Mouse (Mus musculus): ENCODE results near the gene Arhgef2. TPM values are rescaled to one million over a fixed set of nuclear protein-coding genes. Genes with fewer than 3 reads are reported as not detected.

The Arhgef2 gene
- total RNA-seq, 2 experiments from 2014 or later = 104 to 109 TPM

DNA sequence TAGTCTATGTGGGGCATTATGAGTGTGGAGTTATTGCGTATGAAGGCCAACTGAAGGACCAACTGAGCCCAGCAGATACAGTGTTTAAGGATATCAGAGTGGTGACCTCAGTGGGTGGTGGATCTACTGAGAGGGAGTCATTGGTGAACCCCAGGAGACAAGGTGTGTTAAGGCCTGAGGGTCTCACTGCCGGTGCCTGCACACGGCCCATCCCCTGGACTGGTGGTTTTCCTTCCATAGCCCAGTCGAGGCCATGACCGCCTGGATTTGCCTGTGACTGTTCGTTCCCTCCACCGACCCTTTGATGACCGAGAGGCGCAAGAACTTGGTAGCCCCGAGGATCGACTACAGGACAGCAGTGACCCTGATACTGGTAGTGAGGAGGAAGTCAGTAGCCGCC lies 40.2 kb downstream of the Arhgef2 start:
- DNase-seq = no peak

DNA sequence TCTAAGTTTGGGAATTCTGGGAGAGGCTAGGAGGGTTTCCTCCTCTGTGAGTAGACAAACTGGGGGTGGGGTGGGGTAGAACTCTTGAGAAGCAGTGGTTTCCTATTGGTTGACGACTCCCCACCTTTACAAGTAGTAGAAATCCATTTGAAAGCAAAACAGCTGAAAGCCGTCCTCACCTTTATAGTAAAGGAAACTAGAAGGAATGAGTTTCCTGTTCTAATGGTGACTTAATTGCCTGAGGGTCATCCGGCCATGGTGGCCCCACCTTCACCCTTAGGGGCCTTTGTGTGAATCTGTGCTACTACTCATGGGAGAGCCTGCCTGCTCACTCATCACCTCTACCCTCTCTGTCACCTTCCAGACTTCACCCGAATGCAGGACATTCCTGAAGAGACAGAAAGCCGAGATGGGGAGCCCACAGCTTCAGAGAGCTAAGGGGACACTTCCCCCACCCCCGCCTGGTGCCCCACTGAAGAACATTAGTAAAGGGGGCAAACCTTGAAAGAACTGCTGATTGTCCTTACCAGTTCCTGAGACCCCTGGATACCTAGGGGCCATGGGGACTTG lies 40.7 kb downstream of the Arhgef2 start:
- DNase-seq = no peak

DNA sequence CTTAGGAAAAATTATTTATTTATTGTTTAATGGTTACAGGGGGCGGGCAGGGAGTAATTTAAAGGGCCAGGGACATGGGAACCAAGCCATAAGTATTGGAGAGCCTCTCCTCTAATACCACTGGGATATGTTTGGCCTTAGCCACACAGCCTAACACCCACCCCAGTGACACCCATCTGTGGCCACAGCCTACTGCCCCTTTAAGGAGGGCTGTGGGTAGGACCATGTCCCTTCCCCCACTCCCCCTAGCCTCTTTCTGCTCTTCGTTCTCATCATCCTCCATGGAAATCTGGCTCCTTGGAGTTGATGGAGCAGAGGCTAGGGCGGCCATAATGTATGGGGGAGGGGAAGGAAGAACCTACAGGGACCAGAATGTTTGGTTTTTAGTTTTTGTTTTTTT lies 41.3 kb downstream of the Arhgef2 start:
- no peak for DNase-seq

DNA sequence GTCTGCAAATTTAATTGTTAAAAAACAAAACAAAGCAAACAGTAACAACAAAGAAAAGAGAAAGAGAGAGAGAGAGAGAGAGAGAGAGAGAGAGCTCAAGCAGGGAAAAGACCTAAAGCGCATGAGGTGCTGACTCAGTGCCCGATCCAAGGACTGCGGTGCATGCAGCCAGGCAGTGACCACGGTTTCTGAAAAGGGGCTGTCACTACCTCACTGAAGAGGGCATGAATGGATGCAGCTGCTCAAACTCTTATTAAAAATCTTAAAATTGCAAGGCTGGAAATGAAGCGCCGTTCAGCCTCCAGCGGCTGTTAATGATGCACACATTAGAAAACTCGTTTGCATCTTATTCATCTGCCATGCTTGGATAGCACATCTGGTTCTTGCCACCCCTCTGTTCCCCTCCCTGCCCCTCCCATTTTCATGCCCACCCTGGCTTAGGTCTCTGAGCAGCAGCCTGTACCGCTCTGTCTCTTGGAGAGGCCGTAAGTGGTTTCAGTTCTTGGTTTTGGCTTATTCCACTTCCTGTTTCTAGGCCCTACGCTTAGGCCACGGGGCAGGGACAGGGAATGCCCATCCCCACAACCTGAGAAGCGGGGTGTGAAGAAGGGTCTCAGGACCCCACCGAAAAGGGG lies 42.1 kb downstream of the Arhgef2 start:
- no peak for DNase-seq

DNA sequence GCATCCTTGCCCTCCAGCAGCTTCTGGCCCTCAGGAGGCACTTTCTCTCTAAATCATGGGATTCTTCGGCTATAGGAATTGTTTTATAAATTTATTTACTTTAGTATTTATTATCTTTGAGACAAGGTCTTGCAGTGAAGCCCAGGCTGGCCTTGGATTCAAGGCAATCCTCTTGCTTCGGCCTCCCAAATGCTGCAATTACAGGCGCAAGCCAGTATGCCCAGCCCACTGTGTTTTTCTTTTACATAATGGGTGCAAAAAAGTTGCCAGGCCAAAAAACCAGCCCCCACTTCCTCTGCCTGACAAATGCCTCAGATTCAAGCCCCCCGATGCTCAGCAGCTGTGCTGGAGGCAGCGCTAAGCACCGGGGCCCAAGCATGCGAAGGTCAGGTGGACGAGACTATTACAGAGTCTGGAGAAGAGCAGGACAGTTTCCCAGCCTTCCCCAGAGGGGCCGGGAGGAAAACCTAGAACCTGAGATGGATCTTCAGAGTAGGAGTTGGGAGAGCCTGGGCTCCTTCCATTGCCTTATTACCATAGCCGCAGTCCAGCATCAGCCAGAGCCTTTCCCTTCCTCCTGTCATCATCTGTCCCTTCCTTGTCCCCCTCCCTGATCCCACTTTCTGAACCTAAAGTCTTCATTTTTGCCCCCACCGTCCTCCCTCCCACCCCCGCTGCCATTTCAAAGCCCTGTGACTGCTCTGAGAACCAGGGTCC lies 42.8 kb downstream of the Arhgef2 start:
- no peak for DNase-seq

DNA sequence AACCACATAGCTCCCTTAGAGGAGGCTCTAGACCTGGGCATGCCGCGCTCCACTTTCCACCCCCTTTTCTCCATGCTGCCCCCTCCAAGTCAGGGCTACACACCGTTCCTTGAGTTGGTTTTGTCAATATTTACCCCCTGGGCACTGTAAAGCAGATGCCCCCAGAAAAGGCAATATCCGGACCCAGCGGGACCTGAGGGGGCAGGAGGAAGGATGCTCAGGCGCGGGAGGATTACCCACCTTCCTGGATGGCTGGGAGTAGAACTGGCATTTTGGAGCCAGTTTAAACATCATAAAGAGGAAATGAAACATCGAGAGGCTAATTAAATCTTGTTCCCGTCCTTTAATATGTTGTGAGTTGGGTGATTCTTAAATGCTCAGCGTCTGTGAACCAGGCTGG lies 43.4 kb downstream of the Arhgef2 start:
- no peak for DNase-seq

DNA sequence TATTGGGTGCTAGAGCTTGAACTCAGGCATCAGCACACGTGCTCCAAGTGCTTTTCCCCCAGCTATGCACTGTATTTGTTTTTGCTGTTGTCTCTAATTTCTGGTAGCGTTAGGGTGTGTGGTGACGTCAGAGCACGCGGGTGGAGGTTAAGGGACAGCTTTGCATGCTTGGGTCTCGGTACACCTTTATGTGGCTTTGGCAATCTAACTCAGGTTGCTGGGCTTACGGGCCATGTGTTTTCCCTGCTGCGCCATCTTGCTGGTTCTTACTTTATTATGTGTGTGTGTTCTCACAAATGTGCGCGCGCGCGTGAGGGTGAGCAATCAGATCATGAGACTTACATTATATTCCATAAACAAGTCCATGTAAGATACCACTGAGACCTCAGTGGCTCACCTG lies 44.2 kb downstream of the Arhgef2 start:
- no peak for DNase-seq

- no peak for DNase-seq
Observed at GRCm38 (mm10) chr3:88650713-88651504, 45.1 kb downstream of the Arhgef2 start.

GRCm38 (mm10) chr3:88651669-88652618 lies 46.2 kb downstream of the Arhgef2 start:
- no peak for DNase-seq

- no peak for DNase-seq
Observed at GRCm38 (mm10) chr3:88652846-88653515, 47.2 kb downstream of the Arhgef2 start, which contains the start of gene Rxfp4. TSS of gene Rxfp4 (minus strand) at chr3:88653142.

- DNase-seq = no peak
Observed at GRCm38 (mm10) chr3:88653516-88654370, 48.0 kb downstream of the Arhgef2 start.

DNA sequence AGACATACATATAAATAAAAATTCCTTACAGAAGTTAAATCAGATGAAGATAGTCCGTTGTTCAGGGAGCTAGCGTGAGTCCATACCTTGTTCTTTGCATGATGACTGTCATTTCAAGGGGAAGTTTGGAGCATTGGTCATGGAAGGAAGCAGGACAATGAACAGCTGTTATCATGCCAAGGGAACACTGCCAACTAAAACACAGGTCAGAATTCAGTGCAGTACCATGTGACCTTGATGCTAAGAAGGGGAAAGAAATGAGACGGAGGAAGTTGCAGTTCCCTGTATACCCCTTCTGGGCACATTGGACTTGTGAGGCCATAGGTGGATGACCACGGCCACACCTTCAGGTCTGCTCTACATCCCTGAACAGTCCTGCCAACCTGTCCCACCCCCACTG lies 48.9 kb downstream of the Arhgef2 start:
- DNase-seq = peak; percentile 57

GRCm38 (mm10) chr3:88655619-88656018 lies 49.9 kb downstream of the Arhgef2 start:
- no peak for DNase-seq

DNA sequence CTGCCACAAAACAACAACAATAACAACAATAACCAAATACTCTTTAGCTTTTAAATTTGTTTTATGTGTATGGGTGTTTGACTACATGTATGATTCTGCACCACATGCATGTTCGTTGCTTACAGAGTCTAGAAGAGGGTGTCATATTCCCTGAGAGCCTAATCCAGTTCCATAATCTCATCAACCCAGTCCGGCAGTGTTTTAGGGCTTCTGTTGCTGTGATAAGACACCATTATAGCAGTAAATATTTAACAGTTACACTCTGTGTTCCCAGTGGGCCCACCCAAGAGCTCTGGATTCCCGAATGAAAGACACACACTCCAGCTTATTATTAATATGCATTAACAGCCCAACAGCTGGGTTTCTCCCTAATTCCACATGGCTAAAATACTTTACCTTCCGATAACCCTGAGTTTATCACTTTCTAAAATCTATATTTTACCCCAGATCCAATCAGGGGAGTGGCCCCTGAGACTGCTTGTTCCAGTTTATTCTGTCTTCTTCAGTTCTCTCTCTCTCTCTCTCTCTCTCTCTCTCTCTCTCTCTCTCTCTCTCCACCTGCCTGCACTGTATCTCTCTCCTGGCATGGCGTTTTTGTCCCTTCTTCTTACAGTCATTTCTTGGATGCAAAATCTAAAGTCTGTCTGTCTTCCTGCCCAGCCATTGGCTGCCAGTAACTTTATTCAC lies 52.8 kb downstream of the Arhgef2 start:
- no peak for DNase-seq

DNA sequence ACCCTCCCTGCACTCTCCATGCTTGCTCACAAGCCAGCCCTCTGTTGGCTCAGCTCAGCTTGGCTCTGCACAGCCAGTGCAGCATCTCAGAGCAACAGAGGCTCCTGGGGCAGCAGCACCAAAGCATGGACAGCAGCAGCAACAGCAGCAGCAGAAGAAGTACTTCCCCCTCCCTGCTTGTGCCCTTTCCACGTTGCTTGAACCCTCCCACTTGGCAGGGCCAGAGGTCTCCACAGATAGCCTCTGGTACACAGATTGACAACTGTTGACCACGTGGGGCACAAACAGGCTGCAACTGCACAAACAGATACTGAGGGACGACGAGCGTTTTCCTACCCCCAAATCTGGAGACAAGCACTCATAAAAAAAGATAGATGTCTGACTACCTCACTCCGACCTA lies 54.0 kb downstream of the Arhgef2 start:
- DNase-seq = no peak

DNA sequence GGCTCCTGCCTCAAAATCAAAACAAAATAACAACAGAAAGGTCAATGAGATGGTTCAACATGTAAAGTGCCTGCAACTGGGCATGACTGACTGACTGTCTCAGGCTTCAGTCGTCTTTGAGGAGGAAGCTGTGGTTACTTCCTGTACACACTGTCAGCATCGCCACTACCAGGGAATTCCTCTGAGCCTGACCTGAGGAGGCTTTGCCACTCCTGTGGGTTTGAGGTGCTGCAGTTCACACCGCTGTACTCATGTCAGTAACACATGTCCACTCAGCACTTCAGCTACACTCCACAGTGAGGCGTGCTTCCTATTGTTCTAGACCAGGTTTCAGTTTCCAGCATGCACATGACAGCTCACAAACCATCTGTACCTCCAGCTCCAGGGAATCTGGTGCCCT lies 58.3 kb downstream of the Arhgef2 start:
- DNase-seq = no peak

DNA sequence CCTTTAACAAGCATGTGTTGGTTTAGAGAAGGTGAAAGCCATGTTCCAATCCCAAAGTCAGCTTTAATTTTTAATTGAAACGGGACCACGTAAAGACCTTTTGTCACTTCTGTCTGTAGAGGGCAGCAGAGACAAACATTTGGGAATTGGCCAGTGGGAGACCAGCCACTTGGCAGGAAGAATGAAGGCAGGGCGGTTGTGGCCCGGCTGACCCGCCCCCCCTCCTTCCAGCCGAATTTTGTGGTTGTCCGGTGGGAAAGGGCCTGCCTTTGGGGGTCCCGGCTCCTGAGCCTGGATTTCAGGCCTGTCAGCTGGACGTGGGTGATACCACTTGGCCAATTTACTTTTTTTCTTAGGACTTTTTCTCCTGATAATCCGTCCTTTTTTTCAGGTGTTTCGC lies 71.6 kb downstream of the Arhgef2 start:
- DNase-seq = peak; percentile 88

- no peak for DNase-seq
Observed at GRCm38 (mm10) chr3:88683814-88684213, 78.0 kb downstream of the Arhgef2 start.

DNA sequence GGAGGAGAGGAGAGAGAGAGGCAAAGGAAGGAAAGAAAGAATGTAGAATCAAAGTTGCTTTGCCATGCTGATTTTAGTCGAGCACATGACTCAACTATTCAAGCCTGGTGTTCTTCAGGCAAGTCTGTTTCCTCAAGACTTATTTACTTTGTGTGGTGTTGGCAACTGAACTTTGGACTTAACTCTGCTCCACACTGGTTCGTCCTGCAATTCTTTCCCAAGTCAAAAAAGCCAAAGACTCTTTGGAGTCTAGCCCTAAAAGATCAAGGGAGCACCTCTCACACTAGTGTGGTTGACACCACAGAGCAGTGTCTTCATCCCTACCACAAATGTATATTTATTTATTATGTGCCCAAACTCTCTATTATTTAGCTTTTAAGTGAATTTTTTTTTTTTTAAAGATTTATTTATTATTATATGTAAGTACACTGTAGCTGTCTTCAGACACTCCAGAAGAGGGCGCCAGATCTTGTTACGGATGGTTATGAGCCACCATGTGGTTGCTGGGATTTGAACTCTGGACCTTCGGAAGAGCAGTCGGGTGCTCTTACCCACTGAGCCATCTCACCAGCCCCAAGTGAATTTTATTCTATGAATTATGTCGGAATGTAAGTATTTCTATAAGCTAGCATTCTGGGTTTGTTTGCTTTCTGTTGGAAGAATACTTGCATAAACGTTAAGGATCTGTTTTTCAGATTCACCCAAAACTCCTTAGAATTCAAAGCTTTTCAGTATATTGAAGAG lies 78.6 kb downstream of the Arhgef2 start:
- no peak for DNase-seq

All from heart, postnatal 4 days (tissue).